Mouse (Mus musculus) kidney, postnatal 0 days (tissue): ENCODE results near the gene Otulin. TPM values are rescaled to one million over a fixed set of nuclear protein-coding genes. Genes with fewer than 3 reads are reported as not detected.

ENCODE experiments used
- ATAC-seq: fragments of 200-750 bp; cut with Nextera tagmentation; replicated peaks from 2 replicates; pipeline ENCODE4 v1.8.0; 2017; ENCODE audit warnings: low read depth, moderate number of reproducible peaks, moderate TSS enrichment, moderate library complexity; ENCODE audit not compliant: low FRiP score
- DNase-seq: peaks from one replicate; pipeline ENCODE4 v3.0.0-alpha.2; 2016; ENCODE audit warnings: low spot score
- H3K27ac ChIP-seq: fragments of 300-500 bp; sonication (generic); 2 replicates; pipeline ENCODE4 v1.5.1; 2014; ENCODE audit warnings: mild to moderate bottlenecking
- H3K27me3 ChIP-seq: fragments of 300-500 bp; sonication (generic); 2 replicates; pipeline ENCODE4 v1.6.1; 2014; ENCODE audit warnings: low read length, mixed read lengths; ENCODE audit not compliant: insufficient read depth
- H3K36me3 ChIP-seq: fragments of 300-500 bp; sonication (generic); 2 replicates; pipeline ENCODE4 v1.6.1; 2014; ENCODE audit warnings: low read length, mixed read lengths; ENCODE audit not compliant: insufficient read depth
- H3K4me1 ChIP-seq: fragments of 300-500 bp; sonication (generic); replicated peaks from 2 replicates; pipeline ENCODE4 v1.6.1; 2014; ENCODE audit warnings: antibody characterized with exemption, low read length, mixed read lengths; ENCODE audit not compliant: insufficient read depth
- H3K4me2 ChIP-seq: fragments of 300-500 bp; sonication (generic); 2 replicates; pipeline ENCODE4 v1.6.1; 2014; ENCODE audit warnings: mild to moderate bottlenecking, low read length, moderate library complexity, mixed read lengths
- H3K4me3 ChIP-seq: fragments of 300-500 bp; sonication (generic); replicated peaks from 2 replicates; pipeline ENCODE4 v1.5.1; 2014; ENCODE audit warnings: low read depth, low read length
- H3K9ac ChIP-seq: fragments of 300-500 bp; sonication (generic); 2 replicates; pipeline ENCODE4 v1.6.1; 2014; ENCODE audit warnings: low read depth, low read length
- H3K9me3 ChIP-seq: fragments of 300-500 bp; sonication (generic); replicated peaks from 2 replicates; pipeline ENCODE4 v1.6.1; 2016; ENCODE audit warnings: low read length, inconsistent platforms, mixed read lengths
- CTCF ChIP-seq: IDR thresholded peaks from 2 replicates; pipeline ENCODE4 v1.5.1; 2016; ENCODE audit warnings: antibody characterized with exemption, low read depth, mild to moderate bottlenecking, moderate library complexity
- WGBS: fragments of 180-500 bp; shearing (Covaris S2); extraction: QIAGEN DNeasy Blood & Tissue Kit; methylation state at CpG from one replicate; pipeline ENCODE4 v1.1.7; 2014; 5-methylcytosine and 5-hydroxymethylcytosine counted together
- polyA plus RNA-seq: library from polyadenylated mRNA; unstranded; fragments of >200 nt; fragmentation: Nextera tagmentation; extraction: Ambion mirVana; gene quantifications from 2 replicates; pipeline ENCODE4 v1.2.1, GENCODE M21; 2015

The Otulin gene
- polyA plus RNA-seq, 1 experiment from 2014 or later, result 41.1 TPM

- TF ChIP-seq CTCF, result no peak
- H3K9me3 ChIP-seq, result no peaks in the 10 kb centered on the region
- DNase-seq, result no peak
- no peak overlapping the region for H3K4me2 ChIP-seq
- no peak overlapping the region for H3K27ac ChIP-seq
- no peaks in the 10 kb centered on the region for H3K27me3 ChIP-seq
- H3K4me1 ChIP-seq, result no peaks in the 10 kb centered on the region
- 80% methylated on average over 10 of the region's 10 CpGs for WGBS
- H3K36me3 ChIP-seq, result no peaks in the 10 kb centered on the region
- H3K4me3 ChIP-seq, result no peak overlapping the region
- ATAC-seq, result no peak
- H3K9ac ChIP-seq, result no peak overlapping the region
Observed at GRCm38 (mm10) chr15:27552129-27552700, 78.3 kb downstream of the Otulin start.

- Histone ChIP-seq H3K4me1 (no peaks in the 10 kb centered on the region), H3K9me3 (no peaks in the 10 kb centered on the region), H3K4me2 (no peak overlapping the region), H3K4me3 (no peak overlapping the region), H3K9ac (no peak overlapping the region), H3K27me3 (no peaks in the 10 kb centered on the region), H3K27ac (no peak overlapping the region), H3K36me3 (no peaks in the 10 kb centered on the region)
- DNase-seq (no peak), ATAC-seq (no peak)
- WGBS, result 81% methylated on average over 19 of the region's 19 CpGs
- no peak for TF ChIP-seq CTCF
Observed at GRCm38 (mm10) chr15:27551117-27552114, 79.1 kb downstream of the Otulin start.

DNA sequence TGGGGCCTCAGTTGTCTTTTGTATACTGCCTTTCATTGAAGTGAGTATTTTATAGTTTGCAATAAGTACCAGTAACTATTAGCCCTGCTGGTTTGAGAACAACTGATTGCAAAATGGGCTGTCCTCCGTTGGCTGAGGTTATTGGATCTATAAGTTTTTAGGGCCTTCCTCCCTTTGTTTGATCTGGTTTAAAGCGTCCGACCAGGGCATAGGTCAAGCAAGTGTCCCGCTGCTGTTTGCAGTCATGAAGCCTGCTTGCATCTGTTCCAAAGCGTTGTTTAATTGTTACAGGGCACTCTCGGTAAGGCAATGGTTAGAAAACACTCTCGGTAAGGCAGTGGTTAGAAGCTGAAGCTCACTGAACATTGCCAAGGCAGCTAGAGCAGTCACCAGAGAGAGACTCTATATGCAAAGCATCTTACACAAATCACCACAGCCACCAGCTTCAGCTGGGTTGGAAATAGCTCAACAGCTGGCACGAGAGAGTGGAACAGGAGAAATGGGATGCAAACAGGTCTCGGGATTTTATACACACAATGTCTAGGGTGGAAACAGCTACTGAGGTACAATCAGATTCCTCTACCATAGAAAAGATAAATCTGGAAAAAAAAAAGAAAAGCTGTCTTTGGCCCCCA lies 80.0 kb downstream of the Otulin start:
- no peaks in the 10 kb centered on the region for H3K4me1 ChIP-seq
- no peak for DNase-seq
- no peaks in the 10 kb centered on the region for H3K36me3 ChIP-seq
- 53% methylated on average over 9 of the region's 9 CpGs for WGBS
- ATAC-seq, result no peak
- H3K4me2 ChIP-seq, result no peak overlapping the region
- no peak overlapping the region for H3K4me3 ChIP-seq
- no peaks in the 10 kb centered on the region for H3K9me3 ChIP-seq
- H3K27ac ChIP-seq, result no peak overlapping the region
- no peak for TF ChIP-seq CTCF
- H3K27me3 ChIP-seq, result no peaks in the 10 kb centered on the region
- H3K9ac ChIP-seq, result no peak overlapping the region

GRCm38 (mm10) chr15:27549878-27550277 lies 80.6 kb downstream of the Otulin start:
- DNase-seq (no peak), ATAC-seq (no peak)
- H3K4me3 ChIP-seq, result no peak overlapping the region
- no peaks in the 10 kb centered on the region for H3K27me3 ChIP-seq
- H3K9ac ChIP-seq, result no peak overlapping the region
- WGBS, result 72% methylated on average over 7 of the region's 7 CpGs
- no peak overlapping the region for H3K27ac ChIP-seq
- H3K36me3 ChIP-seq, result no peaks in the 10 kb centered on the region
- TF ChIP-seq CTCF, result no peak
- H3K4me1 ChIP-seq, result no peaks in the 10 kb centered on the region
- H3K9me3 ChIP-seq, result no peaks in the 10 kb centered on the region
- H3K4me2 ChIP-seq, result no peak overlapping the region

DNA sequence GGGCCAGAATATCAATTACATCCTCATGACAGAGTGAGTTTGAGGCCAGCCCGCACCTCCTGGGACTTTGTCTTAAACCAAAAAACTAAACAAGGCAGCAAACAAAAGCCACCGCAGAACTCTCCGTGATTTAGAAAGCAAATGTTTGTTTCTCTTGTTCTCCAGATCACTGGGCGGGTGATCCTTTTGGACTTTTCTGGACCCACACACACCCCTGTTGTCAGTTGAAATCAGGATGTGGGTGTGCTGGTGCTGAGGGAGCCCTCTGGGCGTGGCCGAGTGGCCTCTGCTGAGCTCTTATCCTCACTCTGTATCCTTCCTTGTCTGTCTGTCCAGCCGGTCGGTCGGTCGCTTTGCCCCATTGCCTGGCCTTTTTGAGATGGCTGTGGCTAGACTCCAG lies 81.4 kb downstream of the Otulin start:
- no peak for DNase-seq
- Histone ChIP-seq H3K27me3 (no peaks in the 10 kb centered on the region), H3K4me2 (no peak overlapping the region), H3K9me3 (no peaks in the 10 kb centered on the region), H3K4me1 (no peaks in the 10 kb centered on the region), H3K4me3 (no peak overlapping the region), H3K9ac (no peak overlapping the region), H3K27ac (no peak overlapping the region), H3K36me3 (no peaks in the 10 kb centered on the region)
- WGBS, result 80% methylated on average over 10 of the region's 10 CpGs
- no peak for ATAC-seq
- TF ChIP-seq CTCF, result no peak

DNA sequence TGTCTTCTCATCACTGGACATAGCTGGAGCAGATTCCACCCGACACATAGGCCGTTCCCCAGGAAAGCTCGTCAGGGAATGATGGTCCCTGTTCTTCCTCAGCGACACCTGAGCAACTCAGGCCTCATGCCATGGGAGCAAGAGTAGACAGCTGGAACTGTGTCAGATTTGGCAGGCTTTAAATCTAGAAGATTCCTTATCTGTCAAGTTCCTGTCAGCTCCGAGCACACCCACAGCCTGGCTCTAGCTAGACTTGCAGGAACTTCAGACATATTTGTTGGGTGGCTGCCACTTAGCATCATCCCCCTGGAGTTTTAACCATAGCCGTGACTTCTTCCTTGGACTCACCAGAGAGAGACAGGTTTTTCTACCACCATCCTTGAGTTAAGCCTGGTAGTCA lies 82.4 kb downstream of the Otulin start:
- TF ChIP-seq CTCF, result no peak
- no peak for DNase-seq
- ATAC-seq, result no peak
- Histone ChIP-seq H3K36me3 (no peaks in the 10 kb centered on the region), H3K4me3 (no peak overlapping the region), H3K27me3 (no peaks in the 10 kb centered on the region), H3K9ac (no peak overlapping the region), H3K9me3 (no peaks in the 10 kb centered on the region), H3K27ac (no peak overlapping the region), H3K4me1 (no peaks in the 10 kb centered on the region), H3K4me2 (no peak overlapping the region)
- WGBS, result 87% methylated on average over 6 of the region's 6 CpGs
